In genomic region chr12:76910258-76910940, GRCm38 (mm10) we compare ENCODE assay signal across 10 mouse cellular contexts. TPM values are rescaled to one million over a fixed set of nuclear protein-coding genes. Genes with fewer than 3 reads are reported as not detected.
A peak's percentile ranks its signal among the peaks of the same experiment; 100 is the strongest.
DNase-seq lines count a peak whose midpoint lies in the region; ATAC-seq and TF ChIP-seq lines count a peak whose summit lies in the region.
"Had no signal": no experiment of that assay in that cellular context is flagged by ENCODE, and none has a peak within 500 bp of the region (broad histone marks: within the 10 kb centered on the region; RNA-seq: fewer than 3 reads in every experiment).

No protein-coding gene starts in this region.

- H3K9me3 ChIP-seq in heart, embryonic 10.5 days = no peaks in the 10 kb centered on the region
- H3K9me3 ChIP-seq in erythroblast, embryonic 14.5 days (ENCODE audit: control insufficient read depth, low read length) = no peaks in the 10 kb centered on the region
- no peaks in the 10 kb centered on the region for H3K9me3 ChIP-seq in stomach, embryonic 15.5 days

- peaks cover 29% of the 10 kb centered on the region for H3K36me3 ChIP-seq in heart, embryonic 10.5 days
- peaks cover 96% of the 10 kb centered on the region for H3K36me3 ChIP-seq in erythroblast, embryonic 14.5 days (ENCODE audit: control insufficient read depth)
- no peaks in the 10 kb centered on the region for H3K36me3 ChIP-seq in stomach, embryonic 15.5 days

- DNase-seq in heart, embryonic 10.5 days (ENCODE audit: low spot score) = peak; percentile 84
- no peak for DNase-seq in heart, postnatal 14 days
- peak; percentile 76 for DNase-seq in ovary, adult 18-20 months (ENCODE audit: low spot score)
- no peak for DNase-seq in ovary, postnatal 10 days (ENCODE audit: low spot score)
- DNase-seq in left cerebral cortex, adult 2 months (ENCODE audit: extremely low spot score in 1 of 2, low spot score in 2 of 2) = no peak
- no peak for DNase-seq in adrenal gland, adult 18-20 months (ENCODE audit: low spot score in 2 of 2)
- DNase-seq: adrenal gland, adult 8-10 months; layer of hippocampus, postnatal 36 days had no signal

- no peak overlapping the region for H3K4me2 ChIP-seq in stomach, embryonic 15.5 days

- intact Hi-C loops in heart, postnatal 14 days (cut with DNase I) = no loop called here
- intact Hi-C loops in left cerebral cortex, adult 2 months (cut with DNase I) = no loop called here

- H3K4me3 ChIP-seq in heart, embryonic 10.5 days = no peak overlapping the region
- H3K4me3 ChIP-seq in erythroblast, embryonic 14.5 days (replicated peaks) = peak overlapping the region; percentile 83
- no peak overlapping the region for H3K4me3 ChIP-seq in stomach, embryonic 15.5 days (replicated peaks)
- no peak overlapping the region for H3K4me3 ChIP-seq in left cerebral cortex, adult 2 months

- peak; percentile 77 for ATAC-seq in stomach, embryonic 15.5 days (ENCODE audit: insufficient read depth, low FRiP score, low read depth)

- no peak for TF ChIP-seq CTCF in left cerebral cortex, adult 2 months (IDR thresholded peaks at IDR 0.05)

- H3K27me3 ChIP-seq in heart, embryonic 10.5 days (ENCODE audit: insufficient read depth, poor library complexity, severe bottlenecking) = no peaks in the 10 kb centered on the region
- no peaks in the 10 kb centered on the region for H3K27me3 ChIP-seq in erythroblast, embryonic 14.5 days (ENCODE audit: control insufficient read depth)
- H3K27me3 ChIP-seq in stomach, embryonic 15.5 days (replicated peaks) = no peaks in the 10 kb centered on the region

- 61% methylated on average over 11 of the region's 11 CpGs for WGBS in heart, embryonic 10.5 days
- WGBS in stomach, embryonic 15.5 days = 81% methylated on average over 11 of the region's 11 CpGs

- H3K27ac ChIP-seq in heart, embryonic 10.5 days = peak overlapping the region; percentile 42; the same call in 1 of the 2 replicates
- no peak overlapping the region for H3K27ac ChIP-seq in stomach, embryonic 15.5 days
- no peak overlapping the region for H3K27ac ChIP-seq in left cerebral cortex, adult 2 months

- H3K4me1 ChIP-seq in heart, embryonic 10.5 days = peaks cover 26% of the 10 kb centered on the region
- H3K4me1 ChIP-seq in erythroblast, embryonic 14.5 days (ENCODE audit: control insufficient read depth) = peaks cover 87% of the 10 kb centered on the region
- no peaks in the 10 kb centered on the region for H3K4me1 ChIP-seq in stomach, embryonic 15.5 days

- no peak overlapping the region for H3K9ac ChIP-seq in stomach, embryonic 15.5 days

RNA-seq across cellular contexts. Expression of gene Max, which starts 51.6 kb away (rescaled TPM):
- polyA plus RNA-seq in heart, embryonic 10.5 days (2016; fragmentation: Nextera tagmentation; extraction: Ambion mirVana) = 10.7 and 12.9 TPM in 2 replicates
- 10 to 100 TPM; 62.6 to 71.9 TPM for total RNA-seq in heart, postnatal 14 days (2021)
- 8.8 and 10.4 TPM in 2 replicates for polyA plus RNA-seq in erythroblast, embryonic 14.5 days (2012)
- polyA plus RNA-seq in stomach, embryonic 15.5 days (2015; fragmentation: Nextera tagmentation; extraction: Ambion mirVana) = 12.9 and 13.0 TPM in 2 replicates
- 10 to 100 TPM; 79.3 to 81.0 TPM for total RNA-seq in left cerebral cortex, adult 2 months (2021)
- total RNA-seq in adrenal gland, adult 18-20 months (2021) = 10 to 100 TPM; 70.1 to 70.8 TPM

Comparison
In these comparisons a context has a peak if more than half of its experiments do, and no peak if none do; other contexts are left out.
1. DNase-seq: peak in heart, embryonic 10.5 days (single experiment) and ovary, adult 18-20 months (single experiment); none in heart, postnatal 14 days (0 of 2), ovary, postnatal 10 days (single experiment), left cerebral cortex, adult 2 months (0 of 2) and adrenal gland, adult 18-20 months (0 of 2).